ENCODE assay signal across 22 mouse cellular contexts in genomic region chr3:138221116-138221515, GRCm38 (mm10). TPM values are rescaled to one million over a fixed set of nuclear protein-coding genes. Genes with fewer than 3 reads are reported as not detected.
"Had no signal": no experiment of that assay in that cellular context is flagged by ENCODE, and none has a peak within 500 bp of the region (broad histone marks: within the 10 kb centered on the region; RNA-seq: fewer than 3 reads in every experiment).

No protein-coding gene starts in this region.

- H3K4me2 ChIP-seq: liver, embryonic 12.5 days; lung, embryonic 15.5 days; neural tube, embryonic 12.5 days; stomach, embryonic 15.5 days had no signal

- H3K9me3 ChIP-seq: liver, embryonic 12.5 days; lung, embryonic 15.5 days; megakaryocyte, embryonic 14.5 days; neural tube, embryonic 12.5 days; stomach, embryonic 15.5 days had no signal

- H3K27ac ChIP-seq: liver, embryonic 12.5 days; liver, embryonic 14.5 days; lung, embryonic 15.5 days; macrophage; neural tube, embryonic 12.5 days; stomach, embryonic 15.5 days; stomach, postnatal 0 days had no signal

- H3K27me3 ChIP-seq: liver, embryonic 12.5 days; lung, embryonic 15.5 days; neural tube, embryonic 12.5 days; stomach, embryonic 15.5 days had no signal

- ATAC-seq: liver, embryonic 12.5 days; lung, postnatal 0 days had no signal

- H3K36me3 ChIP-seq: liver, embryonic 12.5 days; lung, embryonic 15.5 days; neural tube, embryonic 12.5 days; stomach, embryonic 15.5 days had no signal

- H3K9ac ChIP-seq: liver, embryonic 12.5 days; liver, embryonic 14.5 days; lung, embryonic 15.5 days; neural tube, embryonic 12.5 days; stomach, embryonic 15.5 days had no signal

- H3K4me3 ChIP-seq: liver, embryonic 12.5 days; lung, embryonic 15.5 days; megakaryocyte, embryonic 14.5 days; neural tube, embryonic 12.5 days; stomach, embryonic 15.5 days had no signal

- DNase-seq: lung, adult 2 months; lung, postnatal 14 days; lung, postnatal 36 days; midbrain, embryonic 14.5 days; right cerebral cortex, postnatal 14 days; thymus, adult 2 months; thymus, postnatal 25 days had no signal

- H3K4me1 ChIP-seq: lung, embryonic 15.5 days; megakaryocyte, embryonic 14.5 days; neural tube, embryonic 12.5 days; stomach, embryonic 15.5 days had no signal

RNA-seq across cellular contexts. Expression of gene Adh7, which starts 3.6 kb away (rescaled TPM):
- total RNA-seq: megakaryocyte progenitor cell, adult 5-6 weeks; monocyte, adult 5-6 weeks; neutrophil, adult 5-6 weeks had no signal
- polyA plus RNA-seq: macrophage; neural tube, embryonic 12.5 days; spleen, adult 2 months had no signal

RNA-seq across cellular contexts. Expression of gene 4930579F01Rik, which starts 27.5 kb away (rescaled TPM):
- total RNA-seq: megakaryocyte progenitor cell, adult 5-6 weeks; monocyte, adult 5-6 weeks; neutrophil, adult 5-6 weeks had no signal
- polyA plus RNA-seq: liver, embryonic 12.5 days; liver, embryonic 14.5 days; liver, embryonic 16.5 days; lung, adult 2 months; lung, postnatal 0 days; macrophage; midbrain, embryonic 14.5 days; neural tube, embryonic 12.5 days; neural tube, embryonic 14.5 days; spleen, adult 2 months; thymus, adult 2 months had no signal

RNA-seq across cellular contexts. Expression of gene Adh1, which starts 39.7 kb away (rescaled TPM):
- total RNA-seq: megakaryocyte progenitor cell, adult 5-6 weeks; monocyte, adult 5-6 weeks had no signal
- polyA plus RNA-seq: macrophage had no signal
